Mouse (Mus musculus): ENCODE measurements around the gene Utrn.

The Utrn gene

DNA sequence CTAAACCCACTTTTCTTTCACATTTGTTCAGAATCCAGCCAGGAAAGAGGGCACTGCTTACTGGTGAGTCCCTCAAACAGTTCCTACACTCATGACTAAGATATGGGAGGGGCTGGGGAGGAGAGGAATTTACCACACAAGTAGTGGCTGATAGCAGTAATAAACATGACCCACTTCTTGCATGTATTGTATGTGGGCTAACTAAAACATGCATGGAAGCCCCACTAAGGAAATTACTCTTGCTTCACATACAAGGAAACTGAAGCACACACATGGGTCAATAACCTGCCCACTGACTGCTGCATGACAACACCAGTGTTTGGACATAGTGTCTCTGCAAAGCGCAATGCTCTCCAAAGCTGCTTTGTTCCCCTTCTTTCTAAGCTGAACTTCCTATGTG is 333.9 kb downstream of the Utrn start:
- no peak for DNase-seq (ENCODE audit: low spot score)

DNA sequence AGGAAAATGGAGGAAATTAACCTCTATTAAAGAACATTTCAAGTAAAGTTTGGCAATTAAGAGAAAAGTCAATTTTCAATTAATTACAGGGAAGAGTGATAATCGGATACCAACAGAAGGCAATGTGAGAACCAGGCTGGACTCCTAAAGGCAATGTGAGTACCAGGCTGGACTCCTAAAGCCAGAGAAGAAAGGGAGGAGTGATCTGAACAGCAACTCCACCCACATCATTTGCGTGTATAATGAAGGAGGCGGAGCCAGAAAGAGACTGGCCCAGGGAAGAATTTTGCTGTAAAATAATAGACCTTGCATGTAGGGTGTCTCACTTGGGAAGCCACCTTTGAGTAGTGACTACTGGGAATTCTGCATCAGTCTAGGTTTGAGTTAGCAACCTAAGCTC is 334.4 kb downstream of the Utrn start:
- no peak for DNase-seq (ENCODE audit: low spot score)

DNA sequence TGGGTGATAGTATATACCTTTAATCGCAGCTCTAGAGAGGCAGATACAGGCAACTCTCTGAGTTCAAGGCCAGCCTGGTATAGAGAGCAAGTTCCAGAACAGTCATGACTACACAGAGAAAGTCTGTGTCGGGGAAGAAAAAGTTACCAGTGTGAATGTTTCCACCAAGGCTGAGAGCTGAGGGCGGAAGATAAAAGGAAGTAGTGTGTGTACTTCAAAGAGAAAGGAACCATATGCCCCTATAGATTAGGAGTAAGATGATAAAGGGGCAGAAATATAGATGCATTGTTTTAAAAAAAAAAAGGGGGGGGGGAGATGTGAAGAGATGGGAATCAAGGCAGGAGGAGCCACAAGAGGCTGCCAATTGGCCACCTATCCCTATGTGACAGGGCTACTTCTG is 334.9 kb downstream of the Utrn start:
- no peak for DNase-seq (ENCODE audit: low spot score)

DNA sequence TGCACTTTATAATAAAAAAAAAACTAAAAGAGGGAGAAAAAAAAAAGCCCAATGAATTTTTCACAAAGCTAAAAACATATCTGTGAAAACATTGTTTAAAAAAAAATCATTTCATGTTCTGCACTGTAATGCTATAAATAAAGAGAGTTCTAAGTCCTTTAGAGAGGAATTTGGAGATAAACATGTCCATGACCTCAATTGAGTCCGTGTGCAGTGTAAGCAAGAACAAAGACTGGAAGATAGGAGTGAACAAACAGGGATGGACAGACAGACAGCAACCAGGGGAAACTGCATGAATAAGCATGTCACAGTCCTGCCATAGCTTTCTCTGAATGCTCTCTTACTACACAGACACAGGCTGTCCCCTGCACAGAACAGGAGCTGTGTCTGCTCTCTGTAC is 347.1 kb downstream of the Utrn start:
- no peak for DNase-seq (ENCODE audit: low spot score)

DNA sequence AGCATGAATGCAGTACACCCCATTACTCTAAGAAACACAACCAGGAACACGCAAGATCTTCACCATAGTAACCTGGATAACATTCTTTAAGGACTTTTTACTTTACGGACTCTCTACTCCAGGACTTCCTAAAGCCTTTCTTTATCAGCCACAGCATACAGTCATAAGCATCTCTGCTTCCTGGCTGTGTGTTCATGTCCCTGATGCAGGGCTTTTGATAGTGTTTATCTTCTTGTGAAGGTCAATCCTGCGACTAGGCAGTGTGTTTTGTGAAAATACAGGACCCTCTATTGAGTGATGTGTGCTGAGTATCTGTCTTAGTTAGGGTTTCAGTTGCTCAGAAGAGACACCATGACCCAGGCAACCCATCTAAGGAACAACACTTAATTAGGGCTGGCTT is 351.0 kb downstream of the Utrn start:
- DNase-seq (ENCODE audit: low spot score): no peak

DNA sequence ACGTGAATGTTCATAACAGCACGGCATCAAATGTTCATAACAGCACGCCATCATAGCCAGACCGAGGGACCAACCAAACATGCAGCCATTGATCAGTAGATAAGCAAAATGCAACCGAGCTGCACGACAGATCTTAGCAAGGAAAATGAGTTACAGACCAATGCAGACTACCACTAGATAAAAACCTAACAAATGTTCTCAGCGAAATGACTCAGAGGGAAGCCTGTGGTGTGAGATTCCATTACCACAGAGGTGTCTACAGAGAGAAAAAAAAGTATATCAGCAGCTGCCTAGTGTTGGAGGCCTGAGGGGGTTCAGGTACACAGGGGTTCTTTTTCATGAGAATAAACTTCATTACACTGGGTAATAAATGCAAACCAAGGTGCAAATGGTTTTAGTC is 363.6 kb downstream of the Utrn start:
- DNase-seq (ENCODE audit: low spot score): no peak

DNA sequence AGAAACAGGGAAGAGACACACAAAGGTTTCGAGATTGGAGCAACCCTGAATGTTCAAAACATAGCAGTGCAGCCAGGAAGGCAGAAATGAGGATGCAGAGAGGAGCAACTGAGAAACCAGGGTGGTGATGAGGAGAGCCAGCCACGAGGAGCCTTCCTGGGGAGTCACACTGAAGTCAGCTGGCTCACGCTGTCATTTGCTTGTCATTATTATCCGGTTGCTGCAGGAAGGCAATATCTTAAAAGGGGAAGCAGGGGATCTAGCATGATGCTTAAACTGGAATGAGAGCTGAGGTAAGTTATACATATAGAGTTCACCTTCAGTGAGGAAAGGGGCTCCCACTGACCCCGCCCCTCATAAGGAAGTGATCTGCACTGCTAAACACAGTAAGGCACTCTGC is 368.7 kb downstream of the Utrn start:
- DNase-seq (ENCODE audit: low spot score): no peak

DNA sequence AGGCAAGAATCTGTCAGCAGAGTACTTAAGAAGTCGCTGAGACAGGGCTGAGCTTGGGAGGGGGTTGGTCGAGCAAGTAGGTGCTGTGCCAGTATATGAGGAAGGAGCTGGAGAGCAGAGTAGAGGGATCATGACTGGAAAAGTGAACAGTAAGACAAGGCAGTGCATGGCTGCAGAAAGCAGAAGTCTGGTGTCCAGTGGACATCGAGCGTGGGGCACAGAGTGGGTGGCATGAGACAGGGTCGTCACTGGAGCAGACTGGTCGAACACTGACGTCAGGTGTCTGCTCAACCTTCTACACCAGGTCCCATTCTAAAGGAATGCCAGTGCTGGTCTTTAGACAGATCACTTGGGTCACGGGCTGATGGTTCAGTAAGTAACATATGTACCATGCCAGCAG is 371.6 kb downstream of the Utrn start:
- DNase-seq (ENCODE audit: low spot score): no peak

DNA sequence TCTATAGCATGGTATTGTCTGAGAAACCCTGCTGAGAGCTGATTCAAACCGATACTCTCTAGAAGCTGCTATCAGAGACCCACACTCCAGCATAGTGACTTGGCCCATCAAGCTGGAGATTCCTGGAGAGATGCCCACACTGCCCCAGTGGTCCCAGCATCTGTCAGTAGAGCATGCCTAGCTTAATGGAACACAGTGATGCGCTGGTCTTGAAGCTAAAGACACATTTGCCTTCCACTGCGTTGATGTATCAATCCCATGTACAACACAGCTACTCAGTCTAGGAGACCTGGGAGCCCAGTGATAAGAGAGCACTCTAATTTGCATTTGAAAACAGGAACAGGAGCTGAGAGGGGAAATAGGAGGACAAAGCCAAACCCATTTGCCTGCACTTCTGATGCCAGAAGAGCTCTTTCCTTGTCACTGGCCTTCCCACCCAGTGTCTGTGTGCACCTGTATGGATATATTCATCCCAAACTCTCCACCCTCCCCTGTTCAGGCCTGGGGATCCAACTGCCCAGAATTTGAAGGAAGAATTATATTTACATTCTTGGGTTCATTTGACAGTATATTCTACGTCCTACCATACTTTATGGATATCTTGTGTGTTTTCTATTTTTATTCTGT is 379.5 kb downstream of the Utrn start:
- no peak for DNase-seq (ENCODE audit: low spot score)

DNA sequence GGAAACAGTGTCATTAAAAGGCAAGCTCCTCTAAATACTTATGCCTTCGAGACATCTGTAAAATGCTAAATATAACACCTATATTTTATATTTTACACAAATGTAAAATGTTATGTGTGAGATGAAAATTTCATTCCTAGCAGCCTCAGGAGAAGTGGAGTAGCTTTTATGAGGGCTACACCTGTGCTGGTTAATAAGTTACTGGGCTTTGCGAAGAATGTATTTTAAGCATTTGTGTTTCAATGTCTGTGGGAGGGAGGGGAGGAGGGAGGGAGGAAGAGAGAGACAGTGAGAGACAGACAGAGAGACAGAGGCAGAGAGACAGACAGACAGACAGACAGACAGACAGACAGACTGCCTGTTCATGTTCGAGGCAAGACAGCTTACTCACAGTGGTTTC is 380.6 kb downstream of the Utrn start:
- DNase-seq (ENCODE audit: low spot score): no peak

DNA sequence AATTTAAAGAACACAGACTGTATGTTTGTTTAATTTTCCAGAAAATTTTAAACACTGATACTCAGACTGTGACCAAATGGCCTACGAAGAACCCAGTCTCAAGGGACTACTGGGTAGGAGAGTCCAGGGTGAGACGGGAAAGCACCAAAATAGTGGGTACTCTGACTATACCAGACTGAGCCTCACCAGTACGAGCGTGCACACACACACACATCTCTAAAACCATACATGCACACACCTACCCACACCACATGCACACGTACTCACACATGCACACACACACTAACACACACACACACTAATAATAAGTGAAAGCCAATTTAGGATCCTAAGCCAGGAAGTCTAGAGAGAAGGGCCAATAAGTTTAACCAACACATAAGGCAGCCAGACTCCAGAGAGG is 381.0 kb downstream of the Utrn start:
- DNase-seq (ENCODE audit: low spot score): no peak

DNA sequence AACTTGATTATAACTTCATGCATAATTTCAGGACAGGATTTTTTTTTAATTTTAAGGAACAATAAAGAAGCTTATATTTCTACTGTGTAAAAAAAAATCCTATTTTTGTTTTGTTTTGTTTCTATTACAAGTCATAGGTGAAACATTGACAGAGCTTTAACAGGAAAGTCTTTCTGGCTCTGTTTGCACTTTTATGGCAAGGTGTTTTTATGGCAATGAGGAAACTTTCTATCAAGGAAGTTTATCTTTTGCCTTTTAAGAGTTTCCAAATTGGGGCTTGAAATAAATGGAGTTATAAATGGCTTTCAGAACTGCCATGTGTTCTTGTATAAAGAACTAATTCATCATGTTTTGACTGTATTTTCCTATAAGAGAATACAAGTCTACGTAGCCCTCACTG is 385.7 kb downstream of the Utrn start:
- no peak for DNase-seq (ENCODE audit: low spot score)

DNA sequence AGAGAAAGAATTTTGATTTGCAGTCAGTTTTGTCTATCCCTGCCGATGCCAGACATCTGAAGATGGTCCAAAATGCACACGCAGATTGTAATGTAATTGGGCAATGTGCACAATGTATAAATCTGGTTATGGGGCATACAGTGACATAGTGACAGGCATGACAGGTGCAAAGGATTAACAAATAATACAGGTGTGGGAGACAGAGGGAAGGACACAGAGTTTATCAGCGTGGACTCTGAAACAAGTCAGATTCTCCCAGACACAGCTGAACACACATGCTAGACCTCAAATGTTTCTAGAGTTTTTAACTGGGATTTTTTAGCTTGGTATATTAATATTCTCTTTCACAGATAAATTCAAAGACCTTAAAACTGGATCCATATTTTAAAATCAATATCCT is 386.2 kb downstream of the Utrn start:
- DNase-seq (ENCODE audit: low spot score): no peak

DNA sequence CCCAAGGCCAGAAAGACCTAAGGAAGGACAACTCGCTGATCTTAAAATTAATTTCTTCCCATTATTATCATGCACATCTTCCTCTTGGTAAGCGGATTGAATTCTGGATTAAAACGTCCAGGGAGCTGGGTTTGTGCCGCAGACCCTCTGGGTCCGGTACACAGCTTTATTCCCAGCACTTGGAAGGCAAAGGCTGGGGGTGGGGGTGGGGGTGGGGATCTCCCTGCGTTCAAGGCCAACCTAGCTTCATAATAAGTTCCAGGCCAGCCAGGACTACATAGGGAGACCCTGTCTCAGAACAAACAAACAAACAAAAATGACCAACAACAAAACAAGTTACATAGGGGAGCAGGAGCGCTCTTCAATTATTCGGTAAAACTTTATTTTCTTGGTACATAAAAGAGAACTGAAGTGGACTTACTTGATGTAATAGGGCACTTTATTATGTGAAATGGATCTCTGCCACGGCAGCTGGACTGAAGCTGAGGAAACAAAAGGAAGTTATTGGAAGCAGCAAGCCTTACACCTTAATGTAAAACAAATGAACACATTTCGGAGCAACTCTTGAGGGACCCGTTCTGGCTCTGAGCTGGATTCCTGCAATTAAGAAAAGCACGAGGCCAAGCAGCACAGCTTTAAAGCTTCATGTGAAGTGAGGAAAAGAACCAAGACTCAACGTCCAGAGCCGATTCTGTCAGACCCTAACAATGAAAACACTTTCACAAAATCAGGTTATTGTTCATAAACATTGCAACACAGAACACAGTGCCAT is 394.1 kb downstream of the Utrn start:
- no peak for DNase-seq (ENCODE audit: low spot score)

DNA sequence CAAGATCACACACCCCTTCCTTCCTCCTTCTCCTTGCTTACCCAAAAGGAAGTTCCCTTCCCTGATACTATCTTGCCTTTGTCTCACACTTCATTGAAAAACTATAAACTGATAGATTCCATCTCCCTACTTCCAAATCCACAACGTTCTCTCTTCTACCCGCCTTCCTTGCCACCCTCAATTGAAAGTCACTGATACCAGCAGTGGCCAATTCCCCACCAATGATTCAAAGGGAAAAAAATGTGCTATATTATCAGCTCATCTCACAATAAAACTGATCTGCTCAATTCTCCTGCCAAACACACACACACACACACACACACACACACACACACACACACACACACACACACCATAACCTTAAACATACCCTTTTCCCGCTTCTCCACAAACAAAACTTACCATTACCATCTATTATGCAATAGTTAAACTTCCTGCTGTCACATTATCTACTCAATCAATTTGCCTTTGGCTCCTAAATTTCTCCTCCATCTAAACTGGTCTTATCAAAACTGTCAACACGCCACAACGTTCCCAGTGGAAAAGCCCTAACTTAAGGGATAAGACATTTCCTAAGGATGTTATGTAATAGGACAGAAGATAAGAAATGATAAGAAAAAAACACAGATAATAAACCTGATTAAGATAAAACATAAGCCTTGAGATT is 399.6 kb downstream of the Utrn start:
- DNase-seq (ENCODE audit: low spot score): no peak

DNA sequence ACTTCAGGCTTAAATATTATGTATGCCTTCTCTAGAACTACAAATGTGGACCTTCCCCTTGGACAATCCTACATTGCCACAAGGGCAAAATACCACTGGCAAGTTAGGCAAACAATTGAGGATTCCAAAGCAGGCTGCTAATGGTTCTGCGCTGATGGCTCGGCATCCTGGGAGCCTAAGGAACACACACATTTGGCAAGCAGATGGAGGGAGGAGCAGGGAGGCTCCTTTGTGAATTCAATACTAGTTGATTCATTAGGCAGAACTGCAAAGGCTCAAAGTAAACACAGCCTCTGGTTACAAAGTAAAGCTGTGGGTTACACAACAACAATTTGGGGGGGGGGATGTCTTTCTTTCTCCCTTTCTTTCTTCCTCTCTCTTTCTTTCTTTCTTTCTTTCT is 401.6 kb downstream of the Utrn start:
- no peak for DNase-seq (ENCODE audit: low spot score)

DNA sequence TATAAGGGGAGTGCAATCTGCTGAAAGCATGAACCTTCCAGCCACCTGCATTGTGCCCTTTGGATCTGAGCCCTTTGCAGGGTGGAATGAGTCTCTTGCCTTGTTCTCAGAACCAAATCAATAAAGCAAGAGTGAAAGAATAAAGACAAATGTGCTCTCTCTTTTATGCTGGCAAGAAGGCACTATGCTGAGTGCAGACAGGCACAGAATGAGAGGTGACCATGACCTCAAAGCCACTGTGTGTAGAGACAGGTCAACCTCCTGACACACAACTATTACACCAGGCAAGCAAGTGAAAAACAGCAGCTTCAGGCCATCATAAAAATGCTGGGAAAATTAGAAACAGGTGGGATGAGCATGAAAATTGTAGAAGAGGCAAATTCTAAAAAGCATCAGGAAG is 408.2 kb downstream of the Utrn start:
- no peak for DNase-seq (ENCODE audit: low spot score)

DNA sequence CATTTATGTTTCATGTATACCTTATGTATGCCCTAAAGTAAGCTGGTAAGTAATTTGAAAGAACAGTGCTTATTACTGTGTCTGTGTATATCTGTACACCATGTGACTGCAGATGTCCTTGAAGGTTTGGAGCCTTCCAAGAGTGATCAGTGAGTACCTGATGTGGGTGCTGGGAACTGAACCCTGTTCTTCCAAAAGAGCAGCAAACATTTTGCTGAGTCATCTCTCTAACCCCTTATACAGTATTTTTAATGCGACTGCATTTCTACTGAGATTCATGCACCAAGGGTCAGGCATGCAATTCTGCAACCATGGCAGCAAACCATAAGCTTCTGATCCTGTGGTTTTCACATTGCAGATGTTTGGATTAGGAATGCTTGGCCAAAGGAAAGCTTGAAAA is 412.3 kb downstream of the Utrn start:
- no peak for DNase-seq (ENCODE audit: low spot score)

DNA sequence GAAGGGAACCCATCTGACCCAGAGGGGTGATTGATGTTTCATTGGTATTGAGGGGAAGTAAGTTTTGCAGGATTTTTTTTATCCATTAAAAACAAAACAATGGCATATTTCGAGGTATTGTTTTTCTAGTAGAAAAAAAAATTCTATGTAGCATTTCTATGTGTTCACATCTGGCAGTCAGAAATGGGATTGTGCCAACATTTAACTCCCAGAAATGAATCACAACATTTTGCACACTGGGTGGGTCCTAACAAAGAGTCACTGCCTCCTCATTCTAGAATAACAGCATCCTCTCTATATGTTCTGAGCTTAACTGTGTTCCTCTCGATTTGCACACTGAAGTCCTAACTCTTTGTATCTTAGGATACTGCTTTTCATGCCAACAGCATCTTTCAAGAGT is 416.5 kb downstream of the Utrn start:
- DNase-seq (ENCODE audit: low spot score): no peak

DNA sequence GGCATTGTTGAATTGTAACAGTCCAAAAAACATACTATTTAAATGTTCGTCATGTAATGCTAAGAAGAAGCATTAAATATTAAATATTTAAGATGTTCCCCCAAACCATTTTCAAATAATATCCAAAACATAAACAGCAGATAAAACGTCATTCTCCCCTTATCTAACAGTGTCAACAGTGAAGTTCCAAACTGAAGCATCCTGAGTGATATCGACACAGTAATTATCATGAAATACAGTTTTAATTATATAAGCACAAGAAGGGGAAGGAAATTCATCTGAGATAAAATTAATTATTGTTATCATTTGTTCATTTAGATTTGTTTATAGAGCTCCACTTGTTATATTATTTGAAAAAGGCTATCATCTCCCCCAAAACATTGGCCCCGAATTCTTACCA is 425.0 kb downstream of the Utrn start:
- DNase-seq (ENCODE audit: low spot score): no peak

DNA sequence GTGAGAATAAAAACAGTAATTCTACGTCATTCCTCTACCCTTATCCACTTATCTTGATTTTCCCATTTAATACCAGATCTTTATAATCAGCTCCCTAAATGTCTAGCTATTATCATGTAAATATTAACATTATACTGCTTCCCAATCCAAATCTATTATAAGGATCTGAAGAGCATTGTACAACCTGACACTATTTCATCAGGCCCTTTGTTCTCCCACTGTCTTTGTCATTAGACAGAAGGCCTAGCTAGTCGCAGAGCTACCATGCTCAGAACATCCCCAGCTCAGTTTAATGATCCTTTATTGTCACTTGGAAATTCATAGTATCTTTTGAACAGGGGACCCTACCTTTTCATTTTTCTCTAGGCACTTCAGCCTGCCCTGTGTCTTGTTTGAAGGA is 436.0 kb downstream of the Utrn start:
- no peak for DNase-seq (ENCODE audit: low spot score)

DNA sequence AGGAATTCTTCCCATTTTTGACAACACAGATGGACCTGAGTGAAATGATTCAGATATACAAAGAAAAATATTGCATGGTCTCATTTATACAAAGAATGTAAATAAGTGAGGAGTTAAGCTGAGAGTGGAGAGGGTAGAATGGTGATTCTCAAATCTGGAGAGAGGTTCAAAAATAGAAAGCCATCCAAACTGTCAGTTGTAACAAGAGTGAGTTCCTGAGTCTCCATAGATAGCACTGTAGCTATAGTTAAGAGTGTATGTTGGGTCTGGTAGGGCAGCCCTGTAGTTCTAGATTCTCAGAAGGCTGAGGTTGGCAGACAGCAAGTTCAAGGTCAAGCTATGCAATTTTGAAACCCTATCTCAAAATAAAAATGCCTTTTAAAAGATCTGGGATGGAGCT is 438.8 kb downstream of the Utrn start:
- DNase-seq (ENCODE audit: low spot score): no peak

DNA sequence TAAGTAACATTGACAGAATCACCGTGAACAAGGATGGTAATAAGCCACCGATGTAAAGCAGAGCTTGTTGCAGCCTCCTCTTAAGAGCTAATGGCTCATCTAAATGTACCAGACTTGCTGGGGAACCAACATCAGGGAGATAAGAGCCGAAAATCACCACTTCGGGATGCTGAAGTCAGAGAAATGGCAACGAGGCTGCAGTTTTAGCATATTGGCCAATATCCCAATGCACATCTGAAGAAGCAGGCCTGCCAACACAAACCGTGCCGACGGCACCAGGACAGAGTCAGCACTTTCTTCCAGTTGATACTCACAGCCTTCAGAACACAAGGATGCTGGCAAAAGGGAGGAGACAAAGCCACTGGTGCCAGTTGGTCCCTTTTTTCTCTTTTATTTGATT is 442.3 kb downstream of the Utrn start:
- no peak for DNase-seq (ENCODE audit: low spot score)

DNA sequence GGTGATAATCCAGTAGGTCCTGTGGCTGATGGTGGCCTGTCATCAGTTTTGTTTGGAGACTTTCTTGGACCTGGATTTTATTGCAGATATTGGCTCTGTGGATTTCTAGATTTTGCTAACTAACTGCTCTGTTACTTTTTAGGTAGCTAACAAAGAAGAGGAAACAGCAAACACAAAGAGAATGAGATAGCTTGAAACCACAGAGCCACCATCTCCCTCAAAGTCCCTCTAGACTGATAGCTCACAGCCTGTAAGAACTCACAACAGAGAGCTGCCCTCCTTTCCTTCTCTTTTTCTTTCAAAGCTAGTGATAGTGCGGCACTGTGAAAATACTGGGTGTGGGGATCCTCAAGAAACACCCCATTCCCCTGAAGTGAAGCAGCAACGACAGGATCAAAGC is 444.2 kb downstream of the Utrn start:
- DNase-seq (ENCODE audit: low spot score): no peak
